Mouse (Mus musculus): ENCODE data around the gene Pgm1. TPM values are rescaled to one million over a fixed set of nuclear protein-coding genes. Genes with fewer than 3 reads are reported as not detected.

Pgm1 gene
- 179 and 213 TPM in 2 replicates for polyA plus RNA-seq (2015; fragmentation: Nextera tagmentation; extraction: Ambion mirVana)

DNA sequence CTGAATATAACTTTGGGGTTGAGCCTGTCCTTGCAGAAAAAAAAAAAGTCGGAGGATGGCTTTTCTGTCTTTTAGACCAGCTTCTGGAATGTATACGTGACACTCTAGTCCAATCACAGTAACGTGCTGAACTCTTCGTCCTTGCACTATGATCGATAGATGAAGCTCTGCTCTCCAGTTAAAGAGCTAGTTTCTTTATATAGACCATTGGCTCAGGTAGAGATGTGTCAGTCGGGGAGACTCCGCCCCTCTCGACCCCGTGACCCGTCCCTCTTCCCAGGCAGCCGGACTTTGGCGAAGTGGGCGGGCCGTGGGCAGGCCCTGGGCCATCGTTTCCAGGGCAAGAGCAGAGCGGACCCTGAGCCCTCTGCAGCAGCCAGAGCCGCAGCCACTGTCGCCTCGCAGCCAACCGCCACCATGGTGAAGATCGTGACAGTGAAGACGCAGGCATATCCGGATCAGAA is at the start of gene Pgm1:
Gene Pgm1 (plus strand): TSS at position 266 of the 464 bp plus-strand sequence.
- no peaks in the 10 kb centered on the region; the same call in none of the 2 replicates for H3K4me1 ChIP-seq (ENCODE audit: control insufficient read depth, low read depth, low read length)

DNA sequence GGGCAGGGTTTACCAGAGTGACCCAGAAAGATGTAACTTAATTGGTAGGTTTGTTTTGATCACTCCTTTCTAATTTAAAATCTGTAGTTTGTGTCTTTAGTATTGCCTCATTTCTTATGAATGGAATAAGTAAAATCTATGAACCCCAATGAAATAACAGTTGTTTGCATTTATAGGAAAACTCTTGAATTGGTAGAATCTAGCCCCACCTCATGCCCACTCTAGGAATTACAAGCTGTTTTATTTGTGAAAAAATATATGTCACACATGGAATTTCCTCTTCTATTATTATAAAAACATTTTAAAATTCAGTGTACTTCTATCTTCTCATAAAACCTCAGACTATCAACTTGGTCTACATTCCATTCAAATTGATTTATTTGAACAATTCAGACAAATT is 47.3 kb upstream of the Pgm1 start:
- Histone ChIP-seq H3K27me3 (ENCODE audit: control insufficient read depth, insufficient read depth, low read depth, low read length) (no peaks in the 10 kb centered on the region), H3K4me1 (ENCODE audit: control insufficient read depth, low read depth, low read length) (no peaks in the 10 kb centered on the region), H3K9ac (ENCODE audit: low read depth, low read length) (no peak overlapping the region), H3K27ac (ENCODE audit: low read length) (no peak overlapping the region), H3K9me3 (replicated peaks; ENCODE audit: control insufficient read depth, low read length) (no peaks in the 10 kb centered on the region), H3K4me2 (ENCODE audit: low read depth, low read length) (no peak overlapping the region), H3K4me3 (ENCODE audit: low read depth, low read length) (no peak overlapping the region), H3K36me3 (ENCODE audit: control insufficient read depth, insufficient read depth) (no peaks in the 10 kb centered on the region)
- no peak for ATAC-seq (ENCODE audit: low read depth)

More for the DNA sequence above, at the start of gene Pgm1:
- WGBS (ENCODE audit: insufficient replicate concordance) = 2% methylated on average over 23 of the region's 23 CpGs
- Histone ChIP-seq H3K4me3 (ENCODE audit: low read depth, low read length) (peak within 1 kb of the TSS; percentile 71), H3K27ac (ENCODE audit: low read length) (peak within 1 kb of the TSS; percentile 94), H3K36me3 (ENCODE audit: control insufficient read depth, insufficient read depth) (no peaks in the 10 kb centered on the region), H3K9me3 (replicated peaks; ENCODE audit: control insufficient read depth, low read length) (no peaks in the 10 kb centered on the region), H3K27me3 (ENCODE audit: control insufficient read depth, insufficient read depth, low read depth, low read length) (no peaks in the 10 kb centered on the region), H3K4me2 (ENCODE audit: low read depth, low read length) (peak within 1 kb of the TSS; percentile 74), H3K9ac (ENCODE audit: low read depth, low read length) (peak within 1 kb of the TSS; percentile 69)
- peak; percentile 84 for ATAC-seq (ENCODE audit: low read depth)

DNA sequence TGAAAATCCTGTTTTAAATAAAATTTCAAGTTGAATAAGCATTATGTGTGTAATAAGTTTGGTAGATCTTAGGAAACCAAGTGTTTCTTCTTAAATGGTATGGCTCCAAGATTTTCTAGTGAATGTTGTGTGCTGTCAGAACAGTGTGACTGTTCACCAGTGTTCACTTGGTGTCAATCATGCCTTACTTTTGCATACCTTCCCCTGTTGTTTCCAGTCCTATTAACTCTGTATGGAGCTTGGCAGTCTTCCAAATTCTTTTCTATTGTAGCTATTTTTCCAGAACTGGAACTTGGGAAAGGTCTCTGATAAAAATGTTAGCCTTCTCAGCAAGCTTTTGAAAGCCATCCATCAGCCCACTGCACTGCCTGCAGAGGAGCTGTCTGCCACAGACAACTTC is 46.8 kb upstream of the Pgm1 start:
- H3K9ac ChIP-seq (ENCODE audit: low read depth, low read length) = no peak overlapping the region
- ATAC-seq (ENCODE audit: low read depth) = no peak
- H3K27ac ChIP-seq (ENCODE audit: low read length) = no peak overlapping the region
- H3K4me3 ChIP-seq (ENCODE audit: low read depth, low read length) = no peak overlapping the region
- H3K9me3 ChIP-seq (replicated peaks; ENCODE audit: control insufficient read depth, low read length) = no peaks in the 10 kb centered on the region
- no peak overlapping the region for H3K4me2 ChIP-seq (ENCODE audit: low read depth, low read length)
- H3K4me1 ChIP-seq (ENCODE audit: control insufficient read depth, low read depth, low read length) = no peaks in the 10 kb centered on the region
- H3K36me3 ChIP-seq (ENCODE audit: control insufficient read depth, insufficient read depth) = no peaks in the 10 kb centered on the region
- H3K27me3 ChIP-seq (ENCODE audit: control insufficient read depth, insufficient read depth, low read depth, low read length) = no peaks in the 10 kb centered on the region

DNA sequence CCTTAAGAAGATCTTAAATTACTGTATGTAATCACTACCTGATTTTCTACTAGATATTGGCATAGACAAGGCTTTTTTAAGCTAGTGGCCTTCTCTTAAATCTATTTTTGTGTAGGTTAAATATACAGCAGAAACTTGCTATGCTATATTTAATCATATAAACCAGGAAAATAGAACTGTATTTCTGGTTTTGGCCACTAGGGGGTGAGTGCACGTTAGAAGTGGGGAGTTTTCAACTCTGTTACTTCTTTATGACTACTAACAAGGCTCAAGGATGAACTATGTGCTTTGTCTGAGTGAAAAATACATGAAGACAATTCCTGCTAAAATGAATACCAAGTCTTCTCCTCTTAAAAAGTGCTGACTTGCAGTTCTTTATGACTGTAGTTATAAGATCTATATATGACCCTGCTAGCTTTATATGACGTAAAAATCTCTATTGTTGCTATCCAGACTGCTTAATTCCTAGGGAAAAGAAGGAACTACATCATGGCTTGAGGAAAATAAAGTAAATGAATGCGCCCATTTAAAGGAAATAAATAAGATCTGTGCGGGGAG is 15.2 kb upstream of the Pgm1 start:
- ATAC-seq (ENCODE audit: low read depth) = no peak
- Histone ChIP-seq H3K9ac (ENCODE audit: low read depth, low read length) (no peak overlapping the region), H3K9me3 (replicated peaks; ENCODE audit: control insufficient read depth, low read length) (no peaks in the 10 kb centered on the region), H3K4me2 (ENCODE audit: low read depth, low read length) (no peak overlapping the region), H3K36me3 (ENCODE audit: control insufficient read depth, insufficient read depth) (no peaks in the 10 kb centered on the region), H3K4me1 (ENCODE audit: control insufficient read depth, low read depth, low read length) (no peaks in the 10 kb centered on the region), H3K27ac (ENCODE audit: low read length) (no peak overlapping the region), H3K4me3 (ENCODE audit: low read depth, low read length) (no peak overlapping the region), H3K27me3 (ENCODE audit: control insufficient read depth, insufficient read depth, low read depth, low read length) (no peaks in the 10 kb centered on the region)
- 58% methylated on average over 4 of the region's 4 CpGs for WGBS (ENCODE audit: insufficient replicate concordance)

DNA sequence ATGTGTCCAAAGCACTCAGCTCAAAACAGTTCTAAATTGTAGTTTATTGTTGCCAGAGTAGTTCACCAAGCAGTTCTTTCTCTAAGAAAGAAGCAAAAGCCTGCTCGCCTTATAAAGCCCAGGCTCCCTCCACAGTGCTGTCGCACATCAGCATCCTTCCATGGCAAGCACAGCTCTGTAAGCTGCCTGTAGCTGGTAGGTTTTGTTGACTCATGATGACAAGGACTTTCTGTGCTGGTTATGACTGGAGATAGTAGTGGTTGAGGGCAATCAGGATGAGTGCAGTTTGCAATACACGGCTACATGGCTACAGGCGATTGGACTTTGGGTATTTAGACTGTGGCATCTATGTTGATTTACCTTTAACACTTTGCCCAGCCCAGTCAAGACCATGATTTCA is 2.8 kb upstream of the Pgm1 start:
- H3K4me1 ChIP-seq (ENCODE audit: control insufficient read depth, low read depth, low read length) = no peaks in the 10 kb centered on the region; the same call in 1 of the 2 replicates
- no peak overlapping the region for H3K27ac ChIP-seq (ENCODE audit: low read length)
- WGBS (ENCODE audit: insufficient replicate concordance) = 42% methylated on average over 4 of the region's 4 CpGs
- ATAC-seq (ENCODE audit: low read depth) = peak; percentile 17
- H3K36me3 ChIP-seq (ENCODE audit: control insufficient read depth, insufficient read depth) = no peaks in the 10 kb centered on the region
- H3K9ac ChIP-seq (ENCODE audit: low read depth, low read length) = no peak overlapping the region
- H3K4me3 ChIP-seq (ENCODE audit: low read depth, low read length) = no peak overlapping the region
- H3K4me2 ChIP-seq (ENCODE audit: low read depth, low read length) = no peak overlapping the region
- no peaks in the 10 kb centered on the region for H3K9me3 ChIP-seq (replicated peaks; ENCODE audit: control insufficient read depth, low read length)
- no peaks in the 10 kb centered on the region for H3K27me3 ChIP-seq (ENCODE audit: control insufficient read depth, insufficient read depth, low read depth, low read length)

DNA sequence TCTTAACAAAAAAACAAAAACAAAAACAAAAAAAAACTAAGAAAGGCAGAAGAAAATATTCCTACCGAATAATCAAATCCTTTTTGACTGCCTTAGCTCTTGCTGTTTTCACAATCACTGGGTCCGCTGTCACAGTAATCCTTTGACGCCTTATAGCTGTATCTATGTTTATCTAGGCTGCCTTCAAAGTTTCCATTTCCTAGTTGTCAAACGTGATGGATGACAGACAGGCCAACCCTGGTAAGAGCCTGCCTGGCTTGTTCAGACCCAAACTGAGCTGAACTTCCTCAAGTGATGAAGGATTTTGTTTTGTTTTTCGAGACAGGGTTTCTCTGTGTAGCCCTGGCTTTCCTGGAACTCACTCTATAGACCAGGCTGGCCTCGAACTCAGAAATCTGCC is 693 bp upstream of the Pgm1 start:
- 21% methylated on average over 6 of the region's 6 CpGs for WGBS (ENCODE audit: insufficient replicate concordance)
- Histone ChIP-seq H3K9ac (ENCODE audit: low read depth, low read length) (no peak overlapping the region), H3K4me2 (ENCODE audit: low read depth, low read length) (no peak overlapping the region), H3K4me1 (ENCODE audit: control insufficient read depth, low read depth, low read length) (no peaks in the 10 kb centered on the region; the same call in none of the 2 replicates), H3K4me3 (ENCODE audit: low read depth, low read length) (no peak overlapping the region), H3K9me3 (replicated peaks; ENCODE audit: control insufficient read depth, low read length) (no peaks in the 10 kb centered on the region), H3K27ac (ENCODE audit: low read length) (peak overlapping the region; percentile 26), H3K27me3 (ENCODE audit: control insufficient read depth, insufficient read depth, low read depth, low read length) (no peaks in the 10 kb centered on the region), H3K36me3 (ENCODE audit: control insufficient read depth, insufficient read depth) (no peaks in the 10 kb centered on the region)
- ATAC-seq (ENCODE audit: low read depth) = no peak

DNA sequence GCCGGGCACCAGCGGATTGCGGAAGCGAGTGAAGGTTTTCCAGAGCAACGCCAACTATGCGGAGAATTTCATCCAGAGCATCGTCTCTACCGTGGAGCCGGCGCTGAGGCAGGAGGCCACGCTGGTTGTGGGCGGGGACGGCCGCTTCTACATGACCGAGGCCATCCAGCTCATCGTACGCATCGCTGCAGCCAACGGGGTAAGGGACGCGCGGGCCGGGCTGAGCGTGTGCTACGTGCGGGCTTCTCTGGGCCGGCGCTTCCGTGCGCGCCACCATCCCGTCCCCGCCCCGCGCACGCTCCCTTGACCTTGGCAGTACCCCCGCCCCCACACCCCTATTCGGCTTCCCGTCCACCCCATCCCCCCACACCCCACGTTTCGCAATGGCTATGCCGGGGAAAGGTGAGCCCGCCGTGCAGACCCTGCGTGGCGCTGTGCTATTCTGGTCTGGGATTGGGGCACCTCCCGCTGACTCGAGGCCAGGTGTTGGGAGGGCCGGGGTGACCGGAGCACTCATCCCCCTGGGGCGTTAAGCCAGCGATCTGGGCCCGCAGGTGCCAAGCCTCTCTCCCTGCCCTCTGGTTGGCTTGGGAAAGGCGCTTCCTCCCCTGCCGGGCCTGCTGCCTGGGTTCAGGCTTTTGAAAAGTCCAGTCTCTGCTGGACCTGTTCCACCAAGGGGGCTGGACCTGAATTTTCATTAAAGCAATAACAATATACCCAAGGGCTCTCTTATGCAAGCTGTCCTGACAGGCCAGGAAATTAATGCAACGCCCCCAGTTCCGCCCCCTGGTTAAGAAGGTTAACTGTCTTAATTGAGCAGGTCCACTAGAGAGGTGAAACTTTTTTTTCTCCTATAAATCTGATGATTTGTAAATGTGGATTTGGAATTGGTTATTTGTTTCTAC is 651 bp downstream of the Pgm1 start, which contains the start of gene Itgb3bp:
Gene Itgb3bp (minus strand): TSS at position 201 of the 905 bp plus-strand sequence.
- peak within 1 kb of the TSS; percentile 74 for H3K4me2 ChIP-seq (ENCODE audit: low read depth, low read length)
- H3K9ac ChIP-seq (ENCODE audit: low read depth, low read length) = peak within 1 kb of the TSS; percentile 69
- peak within 1 kb of the TSS; percentile 71 for H3K4me3 ChIP-seq (ENCODE audit: low read depth, low read length)
- no peaks in the 10 kb centered on the region for H3K36me3 ChIP-seq (ENCODE audit: control insufficient read depth, insufficient read depth)
- H3K9me3 ChIP-seq (replicated peaks; ENCODE audit: control insufficient read depth, low read length) = no peaks in the 10 kb centered on the region
- peak within 1 kb of the TSS; percentile 94 for H3K27ac ChIP-seq (ENCODE audit: low read length)
- WGBS (ENCODE audit: insufficient replicate concordance) = 1% methylated on average over 54 of the region's 57 CpGs
- no peaks in the 10 kb centered on the region for H3K27me3 ChIP-seq (ENCODE audit: control insufficient read depth, insufficient read depth, low read depth, low read length)
- ATAC-seq (ENCODE audit: low read depth) = peak; percentile 79
- H3K4me1 ChIP-seq (ENCODE audit: control insufficient read depth, low read depth, low read length) = no peaks in the 10 kb centered on the region; the same call in none of the 2 replicates

DNA sequence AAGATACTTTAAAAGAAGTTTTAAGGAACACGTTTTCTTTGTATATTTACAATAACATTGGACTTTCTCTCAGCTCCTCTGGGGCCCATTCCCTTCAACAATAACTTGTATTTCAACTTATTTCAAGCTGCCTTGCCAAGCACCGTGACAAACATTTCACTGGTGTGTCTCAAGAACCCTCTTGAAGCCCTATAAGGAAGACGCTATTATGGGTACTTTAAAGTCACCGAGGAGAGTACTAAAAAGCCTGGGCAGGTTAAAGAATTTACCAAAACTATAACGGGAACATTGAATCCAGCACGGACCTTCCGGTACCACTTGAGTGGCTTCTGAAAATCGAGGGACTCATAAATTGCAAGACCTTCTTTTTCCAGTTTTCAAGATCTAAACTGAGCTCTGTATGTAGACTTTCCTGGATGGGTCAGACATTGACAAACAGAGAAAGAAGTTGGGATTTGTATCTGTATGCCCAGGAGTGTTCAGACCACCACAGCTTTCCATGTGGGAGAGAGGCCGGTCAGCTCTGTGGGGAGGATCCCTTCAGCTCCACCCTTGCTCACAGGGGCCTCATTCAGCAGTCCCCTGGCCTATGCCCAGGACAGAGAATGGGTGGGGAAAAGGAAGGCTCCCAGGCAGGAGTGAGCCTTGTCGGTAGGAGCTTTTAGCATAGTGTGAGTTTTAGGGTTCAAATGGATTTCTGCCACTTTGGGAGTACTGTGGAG is 1.5 kb downstream of the Pgm1 start:
- ATAC-seq (ENCODE audit: low read depth) = no peak
- no peaks in the 10 kb centered on the region; the same call in none of the 2 replicates for H3K4me1 ChIP-seq (ENCODE audit: control insufficient read depth, low read depth, low read length)

More for the DNA sequence above, 1.5 kb downstream of the Pgm1 start:
- H3K4me3 ChIP-seq (ENCODE audit: low read depth, low read length) = peak overlapping the region; percentile 71
- peak overlapping the region; percentile 74 for H3K4me2 ChIP-seq (ENCODE audit: low read depth, low read length)
- H3K9me3 ChIP-seq (replicated peaks; ENCODE audit: control insufficient read depth, low read length) = no peaks in the 10 kb centered on the region
- H3K27ac ChIP-seq (ENCODE audit: low read length) = peak overlapping the region; percentile 94
- peak overlapping the region; percentile 2; the same call in 1 of the 2 replicates for H3K9ac ChIP-seq (ENCODE audit: low read depth, low read length)
- H3K36me3 ChIP-seq (ENCODE audit: control insufficient read depth, insufficient read depth) = no peaks in the 10 kb centered on the region
- WGBS (ENCODE audit: insufficient replicate concordance) = 46% methylated on average over 10 of the region's 10 CpGs
- H3K27me3 ChIP-seq (ENCODE audit: control insufficient read depth, insufficient read depth, low read depth, low read length) = no peaks in the 10 kb centered on the region
